Mouse (Mus musculus): Measurements from ENCODE around the gene Fam43b. TPM values are rescaled to one million over a fixed set of nuclear protein-coding genes. Genes with fewer than 3 reads are reported as not detected.

The Fam43b gene
- polyA plus RNA-seq, 1 experiment from 2014 or later = 9.1 TPM

DNA sequence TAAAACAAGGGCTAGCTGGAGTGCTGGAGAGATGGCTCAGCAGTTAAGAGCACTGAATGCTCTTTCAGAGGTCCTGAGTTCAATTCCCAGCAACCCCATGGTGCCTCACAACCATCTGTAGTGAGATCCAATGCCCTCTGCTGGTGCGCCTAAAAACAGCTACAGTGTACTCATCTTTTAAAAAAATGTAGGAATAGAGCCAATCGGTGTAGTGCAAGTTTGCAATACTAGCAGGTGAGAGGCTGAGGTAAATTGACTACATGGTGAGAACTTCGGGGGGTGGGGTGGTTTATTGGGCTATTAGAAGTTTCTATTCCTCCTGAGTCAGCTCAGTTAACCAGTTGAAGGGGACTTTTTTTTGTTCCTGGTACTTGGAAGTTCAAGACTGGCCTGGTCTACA lies 21.2 kb downstream of the Fam43b start:
- Histone ChIP-seq H3K36me3 (ENCODE audit: control insufficient read depth, insufficient read depth, low read length) (no peaks in the 10 kb centered on the region), H3K27me3 (ENCODE audit: control insufficient read depth, insufficient read depth, low read length) (no peaks in the 10 kb centered on the region), H3K9me3 (ENCODE audit: control insufficient read depth, low read length) (no peaks in the 10 kb centered on the region), H3K27ac (ENCODE audit: low read depth, low read length) (no peak overlapping the region), H3K4me2 (ENCODE audit: low read depth, low read length) (no peak overlapping the region), H3K4me1 (ENCODE audit: control insufficient read depth, insufficient read depth, low read length) (no peaks in the 10 kb centered on the region), H3K9ac (replicated peaks; ENCODE audit: low read depth, low read length) (no peak overlapping the region), H3K4me3 (ENCODE audit: low read depth, low read length) (no peak overlapping the region)
- ATAC-seq (ENCODE audit: low read depth) = no peak
- WGBS = 75% methylated on average over 3 of the region's 3 CpGs

DNA sequence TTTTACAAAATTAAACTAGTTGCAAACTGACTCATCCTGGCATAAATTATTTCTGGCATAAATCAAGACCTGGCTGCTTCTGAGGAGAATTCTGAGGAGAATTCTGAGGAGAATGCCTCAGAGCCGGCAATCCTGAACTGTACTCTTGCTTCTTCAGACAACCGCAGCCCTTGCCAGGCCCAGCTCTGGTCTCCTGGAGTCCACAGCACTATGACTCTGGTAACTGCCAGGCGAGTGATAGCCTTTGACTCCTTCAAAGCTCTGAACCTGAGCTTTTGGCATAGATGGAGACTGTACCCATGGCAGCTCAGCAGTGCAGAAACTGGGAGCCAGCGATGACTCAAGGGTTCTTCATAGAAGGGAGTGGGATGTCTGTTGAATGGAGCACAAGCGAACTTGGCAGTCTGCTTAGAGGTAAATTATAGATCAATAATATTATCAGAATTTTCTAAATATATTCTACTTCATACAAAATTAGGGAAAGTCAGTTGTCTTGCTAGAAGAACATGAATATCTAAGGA lies 25.3 kb downstream of the Fam43b start:
- 85% methylated on average over 5 of the region's 5 CpGs for WGBS
- Histone ChIP-seq H3K4me3 (ENCODE audit: low read depth, low read length) (no peak overlapping the region), H3K4me2 (ENCODE audit: low read depth, low read length) (no peak overlapping the region), H3K9me3 (ENCODE audit: control insufficient read depth, low read length) (no peaks in the 10 kb centered on the region), H3K36me3 (ENCODE audit: control insufficient read depth, insufficient read depth, low read length) (no peaks in the 10 kb centered on the region), H3K27ac (ENCODE audit: low read depth, low read length) (no peak overlapping the region), H3K27me3 (ENCODE audit: control insufficient read depth, insufficient read depth, low read length) (0 out of 2 replicates have a peak, but pooled peaks cover 3% of the 10 kb centered on the region), H3K9ac (replicated peaks; ENCODE audit: low read depth, low read length) (no peak overlapping the region), H3K4me1 (ENCODE audit: control insufficient read depth, insufficient read depth, low read length) (0 out of 2 replicates have a peak, but pooled peaks cover 6% of the 10 kb centered on the region)
- ATAC-seq (ENCODE audit: low read depth) = no peak

DNA sequence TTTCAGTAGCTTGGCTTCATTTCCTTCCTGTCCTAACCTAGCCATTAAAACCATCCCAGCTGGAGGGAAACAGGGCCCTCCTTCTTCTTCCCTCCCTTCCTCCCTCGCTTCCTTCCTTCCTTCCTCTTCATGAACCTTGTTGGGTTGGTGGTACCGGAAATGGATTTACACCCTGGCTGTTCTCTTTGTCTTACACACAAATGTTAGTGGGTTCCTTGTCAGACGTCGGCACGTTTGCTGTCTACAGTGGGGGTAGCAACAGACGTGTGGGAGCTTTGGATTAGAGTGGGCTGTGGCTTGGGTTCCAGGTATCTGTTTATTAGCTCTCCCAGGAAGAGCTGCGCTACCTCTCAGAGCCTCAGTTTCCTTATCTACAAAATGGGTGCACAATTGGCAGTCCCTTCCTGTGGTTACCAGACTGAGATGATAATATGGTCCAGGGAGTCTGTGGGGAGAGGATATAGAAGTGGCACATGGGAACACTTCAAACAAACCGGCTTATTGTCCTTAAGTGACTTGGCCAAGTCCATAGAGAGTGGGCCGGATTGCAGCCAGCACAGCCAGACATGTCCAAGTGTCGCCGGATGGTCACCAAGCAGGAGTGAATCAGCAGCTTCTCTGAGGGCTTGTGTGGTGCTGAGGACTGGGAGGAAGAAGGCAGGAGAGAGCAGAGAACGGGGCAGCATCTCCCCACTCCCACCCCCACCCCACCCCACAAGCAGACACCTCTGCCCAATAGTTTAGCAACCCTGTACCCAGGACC lies 27.6 kb downstream of the Fam43b start:
- no peak for ATAC-seq (ENCODE audit: low read depth)

DNA sequence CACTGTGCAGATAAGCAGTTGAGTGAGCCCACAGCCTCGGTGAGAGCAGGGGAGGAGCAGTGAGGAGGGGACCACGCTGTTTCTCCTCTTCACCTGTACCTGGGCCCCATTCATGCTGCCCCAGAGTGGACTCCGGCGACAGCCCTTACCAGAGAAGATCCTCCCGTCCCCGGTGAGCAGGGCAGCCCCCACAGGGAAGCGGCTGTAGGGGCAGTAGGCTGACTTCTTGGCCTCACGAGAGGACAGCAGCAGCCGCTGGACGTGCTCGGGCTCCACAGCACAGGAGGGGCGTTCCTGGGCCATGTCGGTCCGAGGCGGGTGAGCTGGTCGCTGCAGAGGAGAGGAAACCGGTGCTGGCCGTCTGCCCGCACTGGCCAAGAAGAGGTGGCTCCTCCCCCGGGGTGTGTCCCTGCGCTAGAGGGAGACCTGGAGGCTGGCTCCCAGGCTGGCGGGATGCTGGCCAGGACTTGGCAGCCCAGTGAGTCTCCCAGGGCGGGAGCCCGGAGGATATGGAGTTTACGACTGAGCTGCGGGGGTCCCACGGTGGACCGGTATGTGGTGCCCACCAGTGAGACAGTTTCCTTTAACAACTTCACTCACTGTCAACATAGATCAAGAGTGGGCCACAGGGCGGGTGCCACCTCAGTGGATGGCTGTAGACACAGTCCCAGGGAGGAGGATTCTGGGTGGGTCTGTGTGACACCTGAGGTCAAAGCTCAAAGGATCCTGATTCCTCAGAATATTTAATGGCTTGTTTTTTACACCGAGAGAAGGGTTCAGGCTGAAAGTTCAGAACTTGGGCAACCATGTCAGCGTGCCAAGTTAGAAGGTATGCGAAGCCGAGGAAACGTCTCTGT lies 28.5 kb downstream of the Fam43b start, which contains the start of gene Cda:
Gene Cda, minus strand, starts transcription at position 352 of the 857 bp plus-strand sequence.
- WGBS = 9% methylated on average over 34 of the region's 34 CpGs
- Histone ChIP-seq H3K4me3 (ENCODE audit: low read depth, low read length) (peak within 1 kb of the TSS; percentile 20; the same call in 1 of the 2 replicates), H3K4me1 (ENCODE audit: control insufficient read depth, insufficient read depth, low read length) (0 out of 2 replicates have a peak, but pooled peaks cover 6% of the 10 kb centered on the region), H3K36me3 (ENCODE audit: control insufficient read depth, insufficient read depth, low read length) (no peaks in the 10 kb centered on the region), H3K9me3 (ENCODE audit: control insufficient read depth, low read length) (no peaks in the 10 kb centered on the region), H3K9ac (replicated peaks; ENCODE audit: low read depth, low read length) (peak within 1 kb of the TSS; percentile 42; the same call in 1 of the 2 replicates), H3K27me3 (ENCODE audit: control insufficient read depth, insufficient read depth, low read length) (0 out of 2 replicates have a peak, but pooled peaks cover 3% of the 10 kb centered on the region), H3K27ac (ENCODE audit: low read depth, low read length) (no peak within 1 kb of the TSS), H3K4me2 (ENCODE audit: low read depth, low read length) (peak within 1 kb of the TSS; percentile 38)
- ATAC-seq (ENCODE audit: low read depth) = peak; percentile 71; the same call in 1 of the 2 replicates

More for the DNA sequence above, 27.6 kb downstream of the Fam43b start:
- H3K36me3 ChIP-seq (ENCODE audit: control insufficient read depth, insufficient read depth, low read length) = no peaks in the 10 kb centered on the region
- no peak overlapping the region for H3K4me3 ChIP-seq (ENCODE audit: low read depth, low read length)
- H3K4me1 ChIP-seq (ENCODE audit: control insufficient read depth, insufficient read depth, low read length) = 0 out of 2 replicates have a peak, but pooled peaks cover 6% of the 10 kb centered on the region
- 0 out of 2 replicates have a peak, but pooled peaks cover 3% of the 10 kb centered on the region for H3K27me3 ChIP-seq (ENCODE audit: control insufficient read depth, insufficient read depth, low read length)
- no peak overlapping the region for H3K4me2 ChIP-seq (ENCODE audit: low read depth, low read length)
- H3K9me3 ChIP-seq (ENCODE audit: control insufficient read depth, low read length) = no peaks in the 10 kb centered on the region
- H3K9ac ChIP-seq (replicated peaks; ENCODE audit: low read depth, low read length) = no peak overlapping the region
- 82% methylated on average over 12 of the region's 12 CpGs for WGBS
- no peak overlapping the region for H3K27ac ChIP-seq (ENCODE audit: low read depth, low read length)

DNA sequence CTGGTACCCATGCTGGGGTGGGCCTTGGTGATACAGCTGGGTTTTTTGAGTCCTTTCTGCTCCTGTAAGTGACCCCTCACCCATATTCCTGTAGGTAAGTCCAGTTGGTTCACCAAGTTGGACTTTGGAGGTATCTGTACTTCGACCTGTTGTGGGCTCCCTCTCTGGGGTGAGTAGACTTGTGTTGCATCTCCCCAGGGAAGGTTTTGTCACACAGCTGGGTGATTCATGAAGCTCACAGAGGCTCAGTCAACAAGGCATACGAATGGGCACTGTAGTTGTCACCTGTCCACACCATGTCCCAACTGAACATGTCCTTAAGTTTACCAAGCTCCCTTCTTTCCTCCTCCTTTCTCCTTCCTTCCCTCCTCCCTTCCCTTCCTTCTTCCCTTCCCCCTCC lies 29.8 kb downstream of the Fam43b start:
- Histone ChIP-seq H3K9me3 (ENCODE audit: control insufficient read depth, low read length) (no peaks in the 10 kb centered on the region), H3K36me3 (ENCODE audit: control insufficient read depth, insufficient read depth, low read length) (no peaks in the 10 kb centered on the region), H3K27me3 (ENCODE audit: control insufficient read depth, insufficient read depth, low read length) (0 out of 2 replicates have a peak, but pooled peaks cover 3% of the 10 kb centered on the region), H3K4me1 (ENCODE audit: control insufficient read depth, insufficient read depth, low read length) (peaks cover 7% of the 10 kb centered on the region; the same call in 1 of the 2 replicates), H3K9ac (replicated peaks; ENCODE audit: low read depth, low read length) (no peak overlapping the region), H3K27ac (ENCODE audit: low read depth, low read length) (no peak overlapping the region), H3K4me2 (ENCODE audit: low read depth, low read length) (no peak overlapping the region), H3K4me3 (ENCODE audit: low read depth, low read length) (no peak overlapping the region)
- WGBS = 84% methylated on average over 2 of the region's 2 CpGs
- ATAC-seq (ENCODE audit: low read depth) = no peak

DNA sequence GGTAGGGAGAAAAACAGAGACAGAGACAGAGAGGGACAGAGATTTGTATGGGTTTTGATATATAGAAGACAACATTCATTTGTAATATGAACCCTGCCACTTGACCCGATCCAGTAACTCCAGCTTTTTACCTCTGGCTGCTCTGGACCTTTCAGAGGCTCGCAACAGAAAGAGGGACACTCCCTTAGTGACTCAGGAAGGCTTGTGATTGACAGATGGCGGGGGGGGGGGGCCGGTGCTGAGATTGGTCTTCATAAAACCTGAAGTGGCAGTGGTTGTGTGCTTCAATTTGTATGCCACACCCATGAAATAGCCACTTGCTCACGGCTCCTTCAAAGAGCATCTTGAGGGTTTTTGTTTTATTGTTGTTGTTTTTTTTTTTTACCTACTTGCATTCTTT lies 32.8 kb downstream of the Fam43b start:
- no peak overlapping the region for H3K4me2 ChIP-seq (ENCODE audit: low read depth, low read length)

DNA sequence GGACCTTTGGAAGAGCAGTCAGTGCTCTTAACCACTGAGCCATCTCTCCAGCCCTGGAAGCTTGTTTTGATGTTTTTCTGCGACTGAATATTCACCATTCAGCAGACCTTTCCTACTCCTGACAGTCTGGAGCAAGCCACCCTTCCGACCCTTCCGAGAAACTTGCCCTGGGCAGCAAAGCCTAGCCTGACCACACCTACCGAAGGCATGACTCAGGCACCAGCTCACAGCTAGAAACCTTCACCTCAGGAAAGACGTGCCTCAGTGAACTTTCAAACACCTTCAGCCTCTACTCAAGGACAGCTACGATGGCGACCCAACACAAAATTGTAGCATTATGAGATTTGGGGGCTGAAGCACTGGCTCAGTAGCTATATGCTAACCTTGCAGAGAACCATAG lies 33.4 kb downstream of the Fam43b start:
- ATAC-seq (ENCODE audit: low read depth) = no peak
- Histone ChIP-seq H3K9me3 (ENCODE audit: control insufficient read depth, low read length) (no peaks in the 10 kb centered on the region), H3K36me3 (ENCODE audit: control insufficient read depth, insufficient read depth, low read length) (no peaks in the 10 kb centered on the region), H3K9ac (replicated peaks; ENCODE audit: low read depth, low read length) (no peak overlapping the region), H3K27me3 (ENCODE audit: control insufficient read depth, insufficient read depth, low read length) (0 out of 2 replicates have a peak, but pooled peaks cover 3% of the 10 kb centered on the region), H3K4me3 (ENCODE audit: low read depth, low read length) (no peak overlapping the region), H3K27ac (ENCODE audit: low read depth, low read length) (no peak overlapping the region), H3K4me1 (ENCODE audit: control insufficient read depth, insufficient read depth, low read length) (peaks cover 8% of the 10 kb centered on the region; the same call in 1 of the 2 replicates), H3K4me2 (ENCODE audit: low read depth, low read length) (no peak overlapping the region)
- WGBS = 89% methylated on average over 7 of the region's 7 CpGs

More for the DNA sequence above, 32.8 kb downstream of the Fam43b start:
- no peak for ATAC-seq (ENCODE audit: low read depth)
- H3K9me3 ChIP-seq (ENCODE audit: control insufficient read depth, low read length) = no peaks in the 10 kb centered on the region
- no peak overlapping the region for H3K4me3 ChIP-seq (ENCODE audit: low read depth, low read length)
- H3K27me3 ChIP-seq (ENCODE audit: control insufficient read depth, insufficient read depth, low read length) = 0 out of 2 replicates have a peak, but pooled peaks cover 3% of the 10 kb centered on the region
- no peak overlapping the region for H3K27ac ChIP-seq (ENCODE audit: low read depth, low read length)
- WGBS = 66% methylated on average over 5 of the region's 5 CpGs
- H3K9ac ChIP-seq (replicated peaks; ENCODE audit: low read depth, low read length) = no peak overlapping the region
- no peaks in the 10 kb centered on the region for H3K36me3 ChIP-seq (ENCODE audit: control insufficient read depth, insufficient read depth, low read length)
- peaks cover 12% of the 10 kb centered on the region; the same call in 1 of the 2 replicates for H3K4me1 ChIP-seq (ENCODE audit: control insufficient read depth, insufficient read depth, low read length)

DNA sequence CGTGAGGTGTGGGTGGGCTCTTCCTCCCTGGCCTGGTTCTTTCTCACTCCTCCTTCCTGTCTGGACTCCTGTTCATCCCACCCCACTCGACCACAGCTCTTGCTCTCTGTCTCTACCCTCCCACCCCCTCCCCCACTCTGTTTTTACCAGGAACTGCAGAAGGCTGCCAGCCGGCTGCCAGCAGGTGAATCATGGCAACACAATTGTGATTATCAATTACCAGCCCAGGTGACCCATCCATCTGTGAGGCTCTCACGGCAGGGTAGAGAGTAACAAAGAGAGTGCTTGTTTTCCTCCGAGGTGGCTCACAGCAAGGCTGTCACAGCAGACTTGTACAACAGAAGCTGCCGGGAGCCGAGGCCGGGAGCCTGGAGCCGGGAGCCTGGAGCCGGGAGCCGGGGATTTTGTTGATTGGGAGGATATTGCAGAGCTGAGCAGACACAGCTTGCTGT lies 34.9 kb downstream of the Fam43b start:
- no peak for ATAC-seq (ENCODE audit: low read depth)
- no peaks in the 10 kb centered on the region for H3K36me3 ChIP-seq (ENCODE audit: control insufficient read depth, insufficient read depth, low read length)
- H3K27me3 ChIP-seq (ENCODE audit: control insufficient read depth, insufficient read depth, low read length) = no peaks in the 10 kb centered on the region
- no peak overlapping the region for H3K9ac ChIP-seq (replicated peaks; ENCODE audit: low read depth, low read length)
- peak overlapping the region; percentile 22; the same call in 1 of the 2 replicates for H3K4me2 ChIP-seq (ENCODE audit: low read depth, low read length)
- H3K27ac ChIP-seq (ENCODE audit: low read depth, low read length) = peak overlapping the region; percentile 46; the same call in 1 of the 2 replicates
- H3K4me1 ChIP-seq (ENCODE audit: control insufficient read depth, insufficient read depth, low read length) = peaks cover 5% of the 10 kb centered on the region; the same call in 1 of the 2 replicates
- H3K9me3 ChIP-seq (ENCODE audit: control insufficient read depth, low read length) = no peaks in the 10 kb centered on the region
- H3K4me3 ChIP-seq (ENCODE audit: low read depth, low read length) = no peak overlapping the region
- WGBS = 7% methylated on average over 11 of the region's 11 CpGs
